Mouse (Mus musculus) spleen, adult 2 months (tissue): ENCODE results near the gene Togaram2. TPM values are rescaled to one million over a fixed set of nuclear protein-coding genes. Genes with fewer than 3 reads are reported as not detected.
A peak's percentile ranks its signal among the peaks of the same experiment; 100 is the strongest.

ENCODE experiments used
- DNase-seq, 2 experiments: peaks; one replicate each; pipeline versions ENCODE4 v3.0.0 to v3.0.0-alpha.2; 2012 to 2021; ENCODE audit warnings: low spot score in 2 of 2, low read depth in 1 of 2
- H3K27ac ChIP-seq: fragments of 200-500 bp; 2 replicates; pipeline ENCODE4 v1.5.1; 2012; ENCODE audit warnings: low read length, inconsistent platforms; ENCODE audit not compliant: insufficient read depth
- H3K27me3 ChIP-seq: fragments of 200-500 bp; 2 replicates; pipeline ENCODE4 v1.6.1; 2012; ENCODE audit warnings: mild to moderate bottlenecking, moderate library complexity, low read length, inconsistent platforms; ENCODE audit not compliant: control insufficient read depth, insufficient read depth
- H3K36me3 ChIP-seq: fragments of 200-500 bp; 2 replicates; pipeline ENCODE4 v1.6.1; 2012; ENCODE audit warnings: mild to moderate bottlenecking, low read length, inconsistent platforms; ENCODE audit not compliant: control insufficient read depth, insufficient read depth
- H3K4me1 ChIP-seq: fragments of 200-500 bp; 2 replicates; pipeline ENCODE4 v1.6.1; 2011; ENCODE audit warnings: inconsistent platforms; ENCODE audit not compliant: control insufficient read depth, insufficient read depth, insufficient read length
- H3K4me3 ChIP-seq: fragments of 200-500 bp; 2 replicates; pipeline ENCODE4 v1.5.1; 2011; ENCODE audit warnings: mild to moderate bottlenecking, inconsistent platforms; ENCODE audit not compliant: insufficient read depth, insufficient read length; ENCODE audit errors: extremely low read depth
- CTCF ChIP-seq: fragments of 200-500 bp; IDR thresholded peaks from 2 replicates; pipeline ENCODE4 v1.5.1; 2011; ENCODE audit warnings: mild to moderate bottlenecking, inconsistent platforms; ENCODE audit not compliant: insufficient read depth, insufficient read length, insufficient replicate concordance; ENCODE audit errors: extremely low read depth
- POLR2A ChIP-seq: fragments of 200-500 bp; IDR thresholded peaks from 2 replicates; pipeline ENCODE4 v1.6.1; 2011; ENCODE audit warnings: low read depth, low read length, inconsistent platforms
- WGBS: fragments of 180-500 bp; shearing (Covaris S2); methylation state at CpG from one replicate; pipeline ENCODE4 v1.1.7; 2018; 5-methylcytosine and 5-hydroxymethylcytosine counted together
- polyA plus RNA-seq: library from polyadenylated mRNA; depleted of rRNA; stranded (reverse); fragments of >200 nt; gene quantifications from 2 replicates; pipeline ENCODE4 v1.2.3, GENCODE M21; 2012

The Togaram2 gene
- polyA plus RNA-seq, 1 experiment, result 0.04 TPM

DNA sequence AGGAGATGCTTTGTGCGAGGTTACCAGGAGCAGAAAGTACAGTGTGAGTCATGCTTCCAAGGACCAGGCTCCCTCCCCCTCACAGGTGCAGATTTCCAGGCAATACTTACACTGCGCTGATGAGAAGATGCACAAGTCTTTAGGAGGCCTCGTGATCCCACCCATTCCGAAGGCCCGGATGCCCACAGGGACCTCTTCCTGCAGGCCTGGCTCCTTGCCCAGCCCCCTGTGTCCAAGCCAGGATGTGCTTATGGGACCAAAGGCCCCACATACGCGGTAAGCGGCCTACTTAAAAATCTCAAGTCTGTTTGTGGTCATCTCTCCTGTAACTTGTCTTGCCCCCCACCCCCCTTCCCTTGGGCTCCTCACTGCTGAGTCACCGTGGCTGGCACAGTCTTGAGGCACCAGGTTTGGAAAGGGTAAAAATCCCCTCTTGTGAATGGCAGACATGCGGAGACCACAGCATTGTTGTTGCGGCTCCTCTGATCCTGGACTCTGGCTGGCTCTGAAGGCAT lies 18.4 kb downstream of the Togaram2 start:
- no peak overlapping the region for H3K27ac ChIP-seq
- TF ChIP-seq POLR2A (no peak), CTCF (no peak)
- no peak for DNase-seq
- no peaks in the 10 kb centered on the region for H3K4me1 ChIP-seq
- 42% methylated on average over 11 of the region's 11 CpGs for WGBS
- no peak overlapping the region for H3K4me3 ChIP-seq
- no peaks in the 10 kb centered on the region for H3K36me3 ChIP-seq
- H3K27me3 ChIP-seq, result no peaks in the 10 kb centered on the region

- no peak for DNase-seq
- TF ChIP-seq POLR2A, result no peak
- no peak for TF ChIP-seq CTCF
- no peaks in the 10 kb centered on the region for H3K36me3 ChIP-seq
- 75% methylated on average over 5 of the region's 5 CpGs for WGBS
- H3K4me1 ChIP-seq, result no peaks in the 10 kb centered on the region
- no peaks in the 10 kb centered on the region for H3K27me3 ChIP-seq
- no peak overlapping the region for H3K4me3 ChIP-seq
- H3K27ac ChIP-seq, result no peak overlapping the region
Observed at GRCm38 (mm10) chr17:71693313-71693712, 20.3 kb downstream of the Togaram2 start.

GRCm38 (mm10) chr17:71693780-71694179 lies 20.7 kb downstream of the Togaram2 start:
- no peaks in the 10 kb centered on the region for H3K36me3 ChIP-seq
- 73% methylated on average over 8 of the region's 8 CpGs for WGBS
- H3K27ac ChIP-seq, result no peak overlapping the region
- no peaks in the 10 kb centered on the region for H3K27me3 ChIP-seq
- no peak for TF ChIP-seq POLR2A
- TF ChIP-seq CTCF, result peak; percentile 30; the same call in 1 of the 2 replicates
- peak in 1 of 2 experiments; percentile 10 for DNase-seq
- H3K4me1 ChIP-seq, result no peaks in the 10 kb centered on the region
- no peak overlapping the region for H3K4me3 ChIP-seq

DNA sequence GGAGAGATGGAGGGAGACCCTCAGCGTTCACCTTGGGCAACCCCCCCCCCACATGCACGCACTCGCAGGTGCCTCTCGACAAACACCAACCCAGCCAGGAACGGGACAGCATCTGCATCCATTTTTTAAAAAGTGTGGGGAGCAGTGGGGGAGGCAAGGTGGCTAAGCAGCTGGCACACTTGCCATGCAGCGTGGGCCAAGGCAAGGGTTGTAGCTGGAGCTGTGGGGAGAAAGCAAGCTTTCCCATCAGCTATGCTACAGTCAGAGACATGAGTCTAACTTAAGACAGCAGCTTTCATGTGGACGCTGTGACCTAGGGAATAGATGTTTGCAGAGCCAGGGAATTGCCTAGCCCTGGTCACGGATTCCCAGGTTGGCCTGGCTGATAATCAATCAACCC lies 22.1 kb downstream of the Togaram2 start:
- Histone ChIP-seq H3K4me1 (no peaks in the 10 kb centered on the region), H3K27me3 (no peaks in the 10 kb centered on the region), H3K4me3 (no peak overlapping the region), H3K27ac (no peak overlapping the region), H3K36me3 (no peaks in the 10 kb centered on the region)
- DNase-seq, result no peak
- no peak for TF ChIP-seq POLR2A
- TF ChIP-seq CTCF, result no peak
- 94% methylated on average over 8 of the region's 8 CpGs for WGBS

DNA sequence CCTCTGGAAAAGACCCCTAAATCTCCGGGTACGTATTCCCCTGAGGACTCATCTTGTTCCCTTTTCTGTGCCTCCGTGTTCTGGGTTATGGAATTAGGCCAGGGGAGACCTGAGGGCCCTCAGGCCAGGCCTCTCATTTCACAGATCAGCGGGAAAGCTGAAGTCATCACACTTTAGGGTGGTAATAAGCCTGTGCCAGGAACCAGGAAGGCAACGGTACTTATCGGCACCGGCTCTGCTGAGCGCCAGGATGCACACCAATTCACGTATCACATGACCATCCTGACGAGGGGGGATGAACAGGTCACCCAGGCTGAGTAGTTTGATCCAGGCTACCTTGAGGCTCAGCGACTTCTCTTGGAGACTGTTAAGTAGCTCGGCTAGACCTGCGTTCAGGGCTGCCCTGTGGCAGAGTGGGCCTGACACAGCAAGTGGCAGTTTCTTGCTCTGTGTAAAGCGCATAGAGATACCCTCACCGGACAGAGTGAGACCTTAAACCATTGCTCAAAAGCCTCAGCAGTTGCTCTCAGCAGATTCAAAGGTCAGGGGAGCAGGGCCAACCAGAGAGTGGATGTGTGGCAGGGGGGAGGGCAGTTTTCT lies 22.8 kb downstream of the Togaram2 start:
- H3K4me1 ChIP-seq, result no peaks in the 10 kb centered on the region
- TF ChIP-seq POLR2A (no peak), CTCF (no peak)
- H3K27me3 ChIP-seq, result no peaks in the 10 kb centered on the region
- no peak overlapping the region for H3K27ac ChIP-seq
- 89% methylated on average over 15 of the region's 15 CpGs for WGBS
- DNase-seq, result no peak
- H3K36me3 ChIP-seq, result no peaks in the 10 kb centered on the region
- H3K4me3 ChIP-seq, result no peak overlapping the region

DNA sequence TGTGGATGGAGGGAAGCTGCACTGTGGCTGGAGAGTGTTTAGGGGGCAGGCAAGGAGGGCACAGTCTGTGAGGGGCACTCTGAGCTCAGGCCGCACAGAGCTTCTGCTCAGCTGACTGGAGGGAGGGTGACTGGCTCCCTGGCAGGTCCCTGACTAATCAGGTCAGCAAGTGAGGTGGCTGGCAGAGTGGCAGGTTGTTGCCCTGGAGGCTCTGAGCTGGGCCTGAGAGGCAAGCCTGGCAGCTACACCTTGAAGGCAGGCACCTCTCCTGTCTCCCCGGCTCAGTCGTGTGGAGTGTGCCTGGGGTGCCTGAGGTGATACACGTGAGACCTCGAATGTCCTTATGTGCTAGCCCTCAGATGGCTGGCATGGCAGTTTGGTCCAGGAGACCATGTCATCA lies 23.3 kb downstream of the Togaram2 start:
- 83% methylated on average over 5 of the region's 5 CpGs for WGBS

DNA sequence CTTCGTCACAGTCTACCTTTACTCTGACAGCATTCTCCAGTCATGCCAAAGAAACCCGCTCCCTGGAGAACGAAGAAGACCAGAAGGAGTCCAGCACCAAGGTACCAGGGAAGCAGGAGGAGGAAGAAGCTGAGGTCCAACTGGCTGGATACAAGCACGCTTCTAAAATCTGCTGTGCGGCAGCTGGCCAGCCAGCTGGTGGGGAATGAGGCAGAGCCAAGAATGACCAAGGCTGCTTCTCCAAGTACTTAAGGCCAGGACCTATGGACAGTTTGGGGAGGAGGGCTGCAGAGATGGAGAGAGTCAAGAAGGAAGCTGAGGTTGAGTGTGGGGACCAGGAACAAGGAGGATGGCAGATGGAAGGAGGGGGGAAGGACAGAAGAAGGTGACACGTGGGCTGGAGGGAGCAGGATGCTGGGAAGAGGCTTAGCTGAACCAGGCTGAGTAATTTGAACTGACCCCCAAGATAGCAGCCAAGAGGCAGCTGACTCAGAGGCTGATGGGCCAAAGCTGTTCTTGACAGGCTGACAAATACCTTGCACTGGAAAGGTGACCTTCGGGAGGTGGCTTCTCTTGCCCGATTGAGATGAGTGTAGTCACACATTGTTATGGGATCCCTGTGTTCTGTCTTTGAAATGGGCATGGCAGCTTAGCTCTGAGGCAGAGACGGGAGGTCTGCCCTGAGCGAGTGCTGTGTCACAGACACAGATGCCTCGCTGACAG lies 25.0 kb downstream of the Togaram2 start:
- H3K36me3 ChIP-seq, result no peaks in the 10 kb centered on the region
- no peaks in the 10 kb centered on the region for H3K4me1 ChIP-seq
- no peak overlapping the region for H3K27ac ChIP-seq
- H3K4me3 ChIP-seq, result no peak overlapping the region
- no peaks in the 10 kb centered on the region for H3K27me3 ChIP-seq
- DNase-seq, result no peak
- WGBS, result 81% methylated on average over 11 of the region's 11 CpGs
- no peak for TF ChIP-seq CTCF
- TF ChIP-seq POLR2A, result no peak

More for the DNA sequence above, 23.3 kb downstream of the Togaram2 start:
- DNase-seq, result no peak
- Histone ChIP-seq H3K4me1 (no peaks in the 10 kb centered on the region), H3K4me3 (no peak overlapping the region), H3K27ac (no peak overlapping the region), H3K36me3 (no peaks in the 10 kb centered on the region), H3K27me3 (no peaks in the 10 kb centered on the region)
- no peak for TF ChIP-seq POLR2A
- no peak for TF ChIP-seq CTCF
